Mouse (Mus musculus) liver, postnatal 0 days (tissue): ENCODE measurements around the gene Gng11.

Source experiments
- CTCF ChIP-seq: sonication (generic); IDR thresholded peaks from 2 replicates; pipeline ENCODE4 v1.5.1; 2016; ENCODE audit warnings: antibody characterized with exemption, low read depth
- EP300 ChIP-seq: IDR thresholded peaks from 2 replicates; pipeline ENCODE4 v1.6.1; 2016; ENCODE audit warnings: antibody characterized with exemption, low read depth, mild to moderate bottlenecking

- TF ChIP-seq CTCF (no peak), EP300 (no peak)
Observed at GRCm38 (mm10) chr6:4022645-4023044, 18.9 kb downstream of the Gng11 start.
